Mouse (Mus musculus): ENCODE results near the gene Dnaja2. TPM values are rescaled to one million over a fixed set of nuclear protein-coding genes. Genes with fewer than 3 reads are reported as not detected.

Dnaja2 gene
- polyA plus RNA-seq, 1 experiment = 108 TPM

- no peak for DNase-seq
- Histone ChIP-seq H3K4me1 (ENCODE audit: control insufficient read depth, insufficient read depth, low read length) (no peaks in the 10 kb centered on the region), H3K27ac (ENCODE audit: insufficient read depth, low read length) (no peak overlapping the region), H3K27me3 (ENCODE audit: control insufficient read depth, insufficient read depth, low read length) (no peaks in the 10 kb centered on the region), H3K4me3 (replicated peaks; ENCODE audit: insufficient read depth, low read depth, low read length) (no peak overlapping the region)
- no peak for TF ChIP-seq POLR2A (IDR thresholded peaks at IDR 0.05; ENCODE audit: borderline replicate concordance, insufficient read depth, low read length)
- no peak for TF ChIP-seq CTCF (IDR thresholded peaks at IDR 0.05; ENCODE audit: borderline replicate concordance, insufficient read depth, low read depth, low read length)
- WGBS = 64% methylated on average over 20 of the region's 20 CpGs
Observed at GRCm38 (mm10) chr8:85487906-85488620, 67.1 kb downstream of the Dnaja2 start.

Other genes with a start within 250 kb of the Dnaja2 start
- gene Mylk3, start 169.0 kb downstream of the Dnaja2 start, polyA plus RNA-seq (2012; rRNA removed) = 0.03 and 0.08 TPM in 2 replicates
- 13.8 and 15.5 TPM in 2 replicates for gene 4921524J17Rik, start 122.5 kb downstream of the Dnaja2 start, polyA plus RNA-seq (2012; rRNA removed)
- gene Gpt2, start 62.8 kb downstream of the Dnaja2 start, polyA plus RNA-seq (2012; rRNA removed) = 40.5 and 41.0 TPM in 2 replicates
- 37.8 and 42.7 TPM in 2 replicates for gene Neto2, start 145.6 kb upstream of the Dnaja2 start, polyA plus RNA-seq (2012; rRNA removed)